Mouse (Mus musculus) lung, adult 18-20 months (tissue): ENCODE measurements around the gene Fxyd2.
A peak's percentile ranks its signal among the peaks of the same experiment; 100 is the strongest.

Experiments used
- DNase-seq, 2 experiments: peaks; one replicate each; pipeline ENCODE4 v3.0.0; 2022; ENCODE audit warnings: mixed read lengths in 2 of 2

Gene Fxyd2

DNA sequence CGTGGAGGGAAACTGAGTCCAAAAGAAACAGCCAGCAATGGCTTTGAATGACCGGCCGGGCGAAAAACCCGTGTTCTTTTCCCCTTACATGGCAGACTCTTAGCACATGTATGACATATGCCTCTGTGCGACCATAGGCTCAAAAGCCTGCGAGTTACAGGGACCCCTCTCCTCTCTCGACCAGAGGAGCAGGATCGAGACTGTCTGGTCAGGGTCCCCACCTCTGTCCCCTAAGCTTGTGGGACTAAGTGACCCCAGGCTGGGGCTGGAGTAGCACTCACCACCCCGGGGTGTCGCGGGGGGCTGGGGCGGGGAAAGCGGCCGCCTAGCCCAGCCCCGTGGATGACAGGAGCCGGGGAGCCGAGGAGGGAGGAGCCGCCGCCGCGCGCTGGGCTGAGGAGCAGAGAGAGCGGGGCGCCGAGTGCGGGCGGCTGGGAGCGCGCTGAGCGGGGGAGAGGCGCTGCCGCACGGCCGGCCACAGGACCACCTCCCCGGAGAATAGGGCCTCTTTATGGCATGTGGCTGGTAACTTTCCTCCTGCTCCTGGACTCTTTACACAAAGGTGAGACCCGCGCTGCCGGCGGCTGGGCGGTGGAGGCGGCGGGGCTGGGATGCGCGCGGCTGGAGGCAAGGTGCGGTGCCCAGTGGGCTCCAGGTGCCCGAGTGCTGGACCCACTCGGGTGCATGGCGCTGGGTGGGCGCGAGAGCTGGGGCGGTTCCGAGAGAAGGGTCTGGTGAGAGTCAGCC, 30.7 kb downstream of the Fxyd2 start:
- DNase-seq, result no peak

DNA sequence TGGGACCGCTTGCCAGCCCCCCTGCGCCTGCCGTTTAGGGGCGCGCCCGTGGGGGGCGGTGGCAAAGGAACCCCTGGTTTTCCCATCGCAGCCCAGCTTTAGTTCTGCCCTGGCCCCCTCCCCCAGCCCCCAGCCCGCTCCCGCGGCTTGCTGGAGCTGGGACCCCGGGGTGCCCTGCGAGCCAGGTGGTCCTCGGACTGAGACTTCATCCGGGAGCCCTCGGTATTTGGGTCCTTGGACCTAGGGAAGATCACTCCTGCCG, 31.2 kb downstream of the Fxyd2 start:
- no peak for DNase-seq

DNA sequence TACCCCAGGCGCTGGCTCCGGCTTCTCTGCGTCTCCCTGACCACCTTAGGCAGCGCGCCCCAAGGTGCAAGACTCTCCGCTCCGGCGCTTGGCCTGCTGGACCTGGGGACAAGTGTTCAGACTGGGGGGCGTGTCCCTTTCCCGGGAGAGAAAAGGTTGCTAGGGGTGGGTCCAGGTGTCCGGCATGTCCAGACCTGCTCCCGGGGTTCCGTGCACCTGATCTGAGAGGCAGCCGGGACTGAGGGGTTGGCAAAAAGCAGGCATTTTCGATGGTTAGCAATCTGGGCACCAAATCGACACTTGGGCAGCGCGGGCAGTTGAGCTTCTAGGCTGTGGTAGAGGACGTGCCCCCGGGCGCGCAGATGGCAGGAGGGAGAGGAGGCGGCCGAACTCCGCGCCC, 31.7 kb downstream of the Fxyd2 start:
- DNase-seq, result peak; percentile 17 to 55

DNA sequence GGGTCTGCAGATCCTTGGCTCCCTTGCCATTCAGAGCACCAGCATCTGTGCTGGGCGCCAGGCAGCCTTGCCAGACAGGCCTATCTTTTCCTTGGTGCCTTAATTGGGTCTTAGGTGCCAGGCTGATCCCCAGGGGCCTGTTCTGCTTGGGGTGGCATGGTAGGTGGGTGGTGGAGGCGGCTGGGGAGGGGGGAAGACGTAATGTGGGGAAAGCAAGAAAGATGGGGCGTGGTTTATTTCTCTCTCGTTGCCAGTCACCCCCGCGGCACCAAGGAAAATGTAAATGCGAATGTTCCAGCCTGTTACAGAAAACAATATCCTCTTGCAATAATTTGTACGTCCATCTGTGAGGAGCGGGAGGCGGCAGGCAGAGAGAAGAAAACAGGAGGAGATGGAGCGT, 33.2 kb downstream of the Fxyd2 start:
- DNase-seq, result no peak

DNA sequence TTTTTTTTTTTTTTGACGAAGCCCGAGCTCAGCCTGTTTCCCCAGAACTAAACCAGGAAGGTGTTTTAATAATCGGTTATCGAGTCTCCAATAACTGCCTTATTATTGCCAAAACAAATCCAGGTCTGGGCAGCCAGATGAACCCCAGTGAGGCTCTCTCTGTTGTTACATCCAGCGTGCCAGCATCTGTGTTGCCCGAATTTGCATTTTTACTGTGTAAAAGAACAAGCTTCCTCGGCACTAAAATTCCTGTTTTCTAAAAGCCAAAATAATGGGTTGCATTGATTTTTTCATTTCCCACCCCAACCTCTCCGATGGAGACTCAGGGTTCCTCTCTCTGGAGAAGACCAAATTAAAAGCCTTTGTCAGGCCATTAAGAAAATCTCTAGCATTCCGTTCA, 33.6 kb downstream of the Fxyd2 start:
- DNase-seq, result no peak

DNA sequence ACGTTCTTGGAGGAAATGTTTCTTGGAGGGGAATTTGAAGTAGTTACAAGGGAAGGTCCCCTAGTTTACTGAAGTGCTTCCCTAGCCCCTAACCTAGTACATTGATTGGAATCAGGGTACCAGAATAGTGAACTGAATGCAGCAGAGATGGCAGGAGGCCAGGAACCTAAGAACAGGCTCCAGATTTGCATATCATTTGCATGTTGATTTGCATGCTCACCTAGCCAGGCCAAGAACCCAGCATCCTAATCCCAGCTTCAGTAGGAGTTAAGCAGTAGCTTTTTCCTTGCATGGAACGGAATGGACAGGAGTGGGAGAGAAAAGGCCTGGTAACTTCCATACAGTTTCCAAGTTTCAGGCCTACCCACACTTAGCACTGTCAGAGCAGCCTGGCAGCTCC, 34.7 kb downstream of the Fxyd2 start:
- DNase-seq, result no peak

DNA sequence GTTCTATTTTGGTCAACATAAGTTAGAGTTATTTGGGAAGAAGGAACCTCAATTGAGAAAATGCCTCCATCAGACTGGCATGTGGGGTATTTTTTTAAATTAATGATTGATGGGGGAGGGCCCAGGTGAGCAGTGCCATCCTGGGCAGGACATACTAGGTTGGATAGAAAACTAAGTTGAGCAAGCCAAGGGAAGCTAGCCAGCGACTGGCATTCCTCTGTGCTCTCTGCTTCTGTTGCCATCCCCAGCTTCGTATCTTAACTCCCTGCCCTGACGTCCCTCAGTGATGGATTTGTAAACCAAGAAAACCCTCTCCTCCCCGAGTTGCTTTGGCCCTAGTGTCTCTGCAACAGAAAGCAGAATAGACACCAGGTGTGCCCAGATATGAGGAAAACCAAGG, 39.6 kb downstream of the Fxyd2 start:
- no peak for DNase-seq

DNA sequence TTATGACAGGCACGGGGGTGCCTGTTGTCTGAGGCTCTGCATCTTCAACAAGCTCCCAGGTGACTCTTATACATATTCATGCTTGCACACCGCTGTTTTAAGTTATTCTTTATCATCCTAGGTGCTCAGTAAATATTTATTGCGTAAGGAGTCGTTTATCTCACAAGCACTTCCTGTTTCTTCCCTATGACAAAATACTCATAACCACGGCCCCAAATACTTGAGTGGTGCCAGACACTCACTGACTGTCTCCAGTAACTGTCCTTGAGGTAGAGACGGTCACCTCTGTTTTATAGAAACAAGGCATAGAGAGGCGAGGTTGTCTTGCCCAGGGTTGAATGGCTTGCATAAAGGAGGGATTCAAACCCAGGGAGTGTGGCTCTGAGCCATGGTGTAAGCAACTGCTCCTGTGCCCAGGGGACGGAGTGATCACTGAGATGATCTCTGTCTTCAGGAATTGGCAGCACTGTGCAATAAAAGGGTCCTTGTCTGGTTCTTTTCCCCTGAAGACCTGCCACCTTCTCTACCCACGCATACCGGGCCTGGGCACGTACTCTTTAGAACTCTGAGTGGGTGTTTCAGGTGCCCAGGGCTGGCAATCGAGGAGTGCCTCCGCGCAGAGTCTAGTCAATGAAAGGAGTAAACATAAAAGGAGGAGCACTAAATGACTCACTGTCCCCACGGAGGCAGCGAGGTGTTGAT, 40.8 kb downstream of the Fxyd2 start:
- no peak for DNase-seq

DNA sequence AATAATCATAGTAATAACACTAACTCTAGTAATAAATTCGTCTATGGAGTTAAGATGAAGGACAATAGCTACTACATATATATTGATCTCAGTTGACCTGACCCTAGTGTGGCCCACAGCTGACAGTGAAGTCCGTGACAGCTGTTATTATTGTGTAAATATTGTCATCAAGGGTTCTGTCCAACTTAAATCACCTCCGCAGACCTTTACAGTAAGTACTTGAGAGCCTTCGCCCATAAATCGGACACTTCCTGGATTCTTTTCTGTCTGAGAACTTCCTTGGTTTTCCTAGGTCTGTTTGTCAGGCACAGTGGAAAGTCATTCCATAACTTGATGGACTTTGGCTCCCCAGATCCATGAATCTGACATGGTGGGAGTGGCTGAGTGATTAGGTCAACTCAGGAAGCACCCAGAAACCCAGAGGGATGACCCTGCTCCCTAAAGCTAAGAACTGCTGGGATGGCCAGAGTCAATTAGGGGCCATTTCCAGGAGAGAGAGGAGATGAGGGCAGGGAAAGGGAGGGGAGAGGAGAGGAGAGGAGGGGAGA, 44.9 kb downstream of the Fxyd2 start:
- DNase-seq, result no peak

DNA sequence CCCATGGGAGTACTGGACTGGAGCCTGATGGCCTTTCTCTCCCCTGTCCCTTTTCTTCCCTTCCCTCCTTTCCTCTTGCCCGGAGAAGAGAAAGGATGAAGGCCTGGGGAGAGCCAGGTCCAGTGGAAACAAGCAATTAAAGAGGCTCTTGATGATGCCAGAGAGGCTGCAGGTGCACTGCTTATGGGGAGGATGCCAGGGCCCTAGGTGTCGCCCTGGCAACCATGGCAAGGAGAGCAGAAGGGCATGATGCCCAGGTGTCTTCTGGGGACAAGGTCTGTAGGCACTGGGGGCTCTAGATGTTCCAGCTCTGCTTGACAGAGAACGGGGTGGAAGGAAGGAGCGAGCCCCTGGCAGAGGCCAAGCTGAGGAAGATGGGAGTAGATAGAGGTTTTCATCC, 50.2 kb downstream of the Fxyd2 start:
- DNase-seq, result no peak

DNA sequence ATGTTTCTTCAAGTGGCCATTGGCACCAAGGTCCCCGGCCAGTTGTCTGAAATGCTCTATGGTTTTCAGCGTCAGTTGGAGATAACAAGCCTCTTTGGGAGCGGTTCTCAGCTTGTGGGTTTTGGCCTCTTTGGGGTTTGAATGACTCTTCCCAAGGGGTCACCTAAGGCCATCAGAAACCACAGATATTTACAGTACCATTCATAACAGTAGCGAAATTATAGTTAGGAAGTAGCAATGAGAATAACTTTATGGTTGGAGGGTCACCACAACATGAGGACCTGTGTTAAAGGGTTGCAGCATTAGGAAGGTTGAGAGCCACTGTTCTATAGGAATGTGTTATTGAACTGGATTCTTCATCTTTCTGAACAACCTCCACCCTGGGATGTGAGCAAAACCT, 51.9 kb downstream of the Fxyd2 start:
- DNase-seq, result no peak

DNA sequence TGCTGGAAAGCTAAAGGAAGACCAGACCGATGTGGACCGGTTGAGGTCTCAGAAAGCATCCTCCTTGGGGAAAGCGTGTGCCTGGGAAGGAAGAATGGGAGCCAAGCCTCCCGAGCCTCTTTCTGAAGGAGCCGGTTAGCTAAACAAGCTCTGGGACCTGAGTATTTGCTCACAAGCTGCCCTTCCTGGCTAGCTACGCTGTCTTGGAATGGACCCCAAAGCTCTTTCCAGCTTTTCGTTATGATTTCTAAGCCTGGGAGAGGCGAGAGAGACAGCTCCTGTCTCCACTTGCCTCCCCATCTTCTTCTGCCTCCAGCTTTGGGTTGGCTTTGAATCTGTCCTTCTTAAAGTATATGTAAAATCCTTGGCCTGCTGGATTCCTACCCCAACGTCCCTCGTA, 54.6 kb downstream of the Fxyd2 start:
- DNase-seq, result no peak

DNA sequence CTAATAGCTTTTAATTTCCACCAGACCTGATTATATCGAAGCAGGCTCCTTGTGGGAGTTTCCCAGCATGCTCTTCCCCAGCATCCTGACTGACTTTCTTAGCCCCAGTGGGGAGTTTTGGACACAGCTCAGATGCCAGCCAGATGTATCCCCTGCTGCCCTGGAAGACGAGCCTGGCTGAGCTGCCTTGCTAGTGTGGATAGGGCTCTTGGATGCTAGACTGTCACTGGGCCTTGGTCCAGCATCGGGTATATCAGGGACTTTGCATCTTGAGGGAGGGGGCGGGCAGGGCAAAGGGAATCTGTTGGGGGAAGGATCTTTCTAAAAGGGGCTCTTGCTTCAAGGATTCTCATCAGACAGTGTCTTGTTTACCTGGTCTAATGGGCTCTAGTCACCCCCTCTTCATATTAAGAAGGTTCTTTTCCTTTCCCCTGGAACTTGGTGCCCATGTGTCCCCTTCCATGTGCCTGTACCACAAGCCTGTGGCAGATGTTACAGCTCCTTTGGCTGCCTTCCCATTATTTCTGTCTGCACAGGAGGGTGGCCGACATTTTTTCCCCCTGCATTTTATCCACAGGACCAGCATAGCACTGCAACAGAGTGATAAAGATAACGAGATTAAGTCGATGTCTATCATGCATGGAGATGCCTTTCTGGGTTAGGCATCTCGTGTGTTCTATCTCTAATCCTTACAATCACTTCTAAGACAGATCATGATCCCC, 55.6 kb downstream of the Fxyd2 start:
- DNase-seq, result no peak

DNA sequence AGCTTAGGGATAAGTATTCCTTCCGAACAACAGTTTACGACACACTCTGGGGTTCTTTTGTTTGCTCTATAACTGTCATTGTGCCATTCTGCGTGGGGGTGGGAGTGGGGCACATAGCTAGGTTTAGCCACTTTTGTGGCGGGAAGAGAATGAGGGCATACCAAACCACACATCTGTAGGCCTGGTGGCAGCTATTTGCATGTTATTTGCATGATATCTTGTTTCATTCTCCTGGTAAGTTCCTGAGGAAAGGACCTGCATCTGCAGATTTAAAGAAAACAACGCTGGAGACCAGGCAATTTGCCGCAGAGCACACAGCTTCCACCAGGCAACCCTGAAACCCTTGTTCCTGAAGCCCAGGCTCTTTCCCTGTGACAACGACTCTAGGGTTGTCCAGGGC, 57.7 kb downstream of the Fxyd2 start:
- no peak for DNase-seq

DNA sequence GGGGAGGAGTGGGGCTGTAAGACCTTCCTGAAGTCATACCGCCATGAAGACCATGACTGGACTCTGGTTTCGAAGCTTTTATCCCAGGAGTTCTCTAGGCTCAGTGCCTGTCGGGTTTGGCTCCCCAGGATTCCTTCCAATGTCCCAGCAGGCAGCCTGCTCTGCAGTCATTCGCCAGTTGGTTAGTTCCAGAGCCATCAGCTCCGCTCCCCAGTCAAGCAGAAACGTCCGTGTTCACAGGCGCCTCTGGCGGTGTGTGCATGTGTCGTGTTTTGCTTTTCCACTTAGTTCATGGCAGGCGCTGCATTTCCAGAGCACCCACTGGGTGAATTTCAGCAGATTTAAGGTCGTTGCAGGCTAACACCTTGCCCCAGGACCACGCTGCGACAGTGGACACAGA, 58.9 kb downstream of the Fxyd2 start:
- no peak for DNase-seq
